Mouse (Mus musculus) ES-CJ7 (cell line): ENCODE data around the gene Wdr34.

Source experiments
- DNase-seq: peaks from one replicate; pipeline ENCODE4 v3.0.0; 2011; ENCODE audit warnings: low read depth, low spot score

Gene Wdr34

GRCm38 (mm10) chr2:30032244-30032846 lies 16.3 kb downstream of the Wdr34 start:
- DNase-seq, result peak; percentile 64

DNA sequence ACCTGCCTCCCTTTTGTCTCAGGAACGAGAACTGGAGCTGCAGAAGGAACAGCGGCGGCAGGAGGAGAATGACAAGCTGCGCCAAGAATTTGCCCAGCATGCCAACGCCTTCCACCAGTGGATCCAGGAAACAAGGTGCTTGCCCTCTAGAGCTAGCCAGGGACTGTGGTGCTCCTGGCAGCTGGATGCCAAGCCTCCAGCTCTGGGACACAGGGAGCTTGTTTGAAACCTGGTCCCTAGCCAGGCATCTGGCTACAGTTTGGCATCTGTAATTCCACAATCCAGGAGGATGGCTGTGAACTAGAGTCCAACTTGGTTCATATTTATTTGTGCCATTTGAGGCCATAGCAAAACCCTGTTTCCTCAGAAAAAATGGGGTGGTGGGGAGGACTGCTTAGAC lies 21.7 kb downstream of the Wdr34 start:
- no peak for DNase-seq

GRCm38 (mm10) chr2:30025454-30025853 lies 23.2 kb downstream of the Wdr34 start:
- no peak for DNase-seq

GRCm38 (mm10) chr2:30014326-30014966 lies 34.2 kb downstream of the Wdr34 start:
- DNase-seq, result no peak

DNA sequence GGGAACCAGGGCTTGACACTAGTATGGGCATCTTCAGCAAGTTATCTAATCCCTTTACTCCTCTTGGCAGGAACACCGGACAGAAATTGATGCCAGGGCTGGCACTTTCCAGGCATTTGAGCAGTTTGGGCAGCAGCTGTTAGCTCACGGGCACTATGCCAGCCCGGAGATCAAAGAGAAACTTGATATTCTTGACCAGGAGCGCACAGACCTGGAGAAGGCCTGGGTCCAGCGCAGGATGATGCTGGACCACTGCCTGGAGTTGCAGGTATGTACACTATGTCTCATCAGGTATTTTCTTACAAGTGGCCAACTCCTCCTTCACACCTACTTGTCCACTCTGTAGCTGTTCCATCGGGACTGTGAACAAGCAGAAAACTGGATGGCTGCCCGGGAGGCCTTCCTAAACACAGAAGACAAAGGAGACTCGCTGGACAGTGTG lies 37.8 kb downstream of the Wdr34 start:
- no peak for DNase-seq

DNA sequence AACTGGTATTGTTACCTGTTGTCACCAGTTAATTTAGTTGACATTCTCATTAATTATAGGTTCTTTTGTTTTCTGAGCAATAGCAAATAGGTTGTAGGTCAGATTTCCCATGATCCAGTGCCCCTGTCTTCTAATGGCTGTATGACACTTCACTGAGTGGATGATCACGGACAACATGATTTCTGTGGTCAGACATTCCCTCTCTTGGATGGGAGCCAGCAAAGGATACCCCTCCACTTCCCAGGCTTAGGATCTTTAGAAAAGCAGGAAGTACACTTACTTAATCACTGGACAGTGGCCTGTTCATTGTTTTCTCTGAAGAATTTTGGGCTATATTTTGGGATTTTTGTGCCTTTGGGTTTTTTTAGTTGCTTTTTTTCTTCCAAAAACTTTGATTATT lies 39.6 kb downstream of the Wdr34 start:
- no peak for DNase-seq

DNA sequence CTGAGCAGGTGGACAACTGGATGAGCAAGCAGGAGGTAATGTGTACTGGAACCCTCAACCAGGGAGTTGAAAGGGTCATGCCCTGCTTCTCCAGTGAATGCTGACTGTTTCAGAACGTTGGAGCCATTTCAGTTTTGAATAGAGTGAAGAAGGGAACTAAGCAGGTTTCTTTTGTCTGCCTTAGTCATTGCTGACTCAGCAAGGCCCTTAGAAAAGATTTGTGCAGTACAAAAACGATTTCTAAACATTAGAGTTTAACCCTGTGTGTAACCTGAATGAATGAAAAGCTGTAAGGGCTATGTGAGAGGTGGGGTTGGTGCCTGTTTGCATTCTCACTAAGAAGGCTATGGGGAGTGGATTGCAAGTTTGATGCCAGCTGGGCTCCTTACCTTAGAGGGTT lies 56.7 kb downstream of the Wdr34 start:
- DNase-seq, result no peak
